Mouse (Mus musculus) heart, embryonic 14.5 days (tissue): ENCODE results near the gene Gcnt3. TPM values are rescaled to one million over a fixed set of nuclear protein-coding genes. Genes with fewer than 3 reads are reported as not detected.

Experiments used
- ATAC-seq: fragments of 200-750 bp; cut with Nextera tagmentation; 2 replicates; pipeline ENCODE4 v1.8.0; 2017; ENCODE audit warnings: low read depth, moderate TSS enrichment; ENCODE audit not compliant: insufficient number of reproducible peaks, insufficient read depth, low FRiP score
- H3K27ac ChIP-seq, 2 experiments: fragments of 200-500 bp in 1 of 2; fragments of 300-500 bp in 1 of 2; sonication (generic) in 1 of 2; replicated peaks in 1 of 2; 2 replicates each; pipeline ENCODE4 v1.5.1; 2012 to 2014; ENCODE audit warnings: low read depth in 2 of 2, low read length in 2 of 2, control low read depth in 1 of 2, mild to moderate bottlenecking in 1 of 2, mixed read lengths in 1 of 2; ENCODE audit not compliant: control insufficient read depth in 1 of 2, insufficient read depth in 1 of 2
- H3K27me3 ChIP-seq: fragments of 300-500 bp; sonication (generic); 2 replicates; pipeline ENCODE4 v1.6.1; 2014; ENCODE audit warnings: mild to moderate bottlenecking, low read length, control low read depth; ENCODE audit not compliant: control insufficient read depth, insufficient read depth
- H3K36me3 ChIP-seq: fragments of 300-500 bp; sonication (generic); 2 replicates; pipeline ENCODE4 v1.6.1; 2014; ENCODE audit warnings: mild to moderate bottlenecking, control low read depth, low read length, mixed read lengths; ENCODE audit not compliant: control insufficient read depth, insufficient read depth
- H3K4me1 ChIP-seq, 2 experiments: fragments of 200-500 bp in 1 of 2; fragments of 300-500 bp in 1 of 2; sonication (generic) in 1 of 2; 2 replicates each; pipeline ENCODE4 v1.6.1; 2012 to 2014; ENCODE audit warnings: low read length in 2 of 2, control low read depth in 1 of 2, mixed read lengths in 1 of 2; ENCODE audit not compliant: control insufficient read depth in 2 of 2, insufficient read depth in 2 of 2
- H3K4me2 ChIP-seq: fragments of 300-500 bp; sonication (generic); 2 replicates; pipeline ENCODE4 v1.6.1; 2014; ENCODE audit warnings: mild to moderate bottlenecking, low read length
- H3K4me3 ChIP-seq, 2 experiments: fragments of 200-500 bp in 1 of 2; fragments of 300-500 bp in 1 of 2; sonication (generic) in 1 of 2; 2 replicates each; pipeline ENCODE4 v1.5.1; 2012 to 2014; ENCODE audit warnings: low read length in 2 of 2, mild to moderate bottlenecking in 2 of 2, control low read depth in 1 of 2, low read depth in 1 of 2, moderate library complexity in 1 of 2; ENCODE audit not compliant: control insufficient read depth in 1 of 2, insufficient read depth in 1 of 2
- H3K9ac ChIP-seq: fragments of 300-500 bp; sonication (generic); 2 replicates; pipeline ENCODE4 v1.6.1; 2014; ENCODE audit warnings: mild to moderate bottlenecking, low read length
- H3K9me3 ChIP-seq: fragments of 300-500 bp; sonication (generic); 2 replicates; pipeline ENCODE4 v1.6.1; 2016; ENCODE audit warnings: low read length, control low read depth; ENCODE audit not compliant: control insufficient read depth
- WGBS: fragments of 180-500 bp; shearing (Covaris S2); extraction: QIAGEN DNeasy Blood & Tissue Kit; methylation state at CpG from one replicate; pipeline ENCODE4 v1.1.7; 2014; 5-methylcytosine and 5-hydroxymethylcytosine counted together
- polyA plus RNA-seq: library from polyadenylated mRNA; unstranded; fragments of >200 nt; fragmentation: Nextera tagmentation; extraction: Ambion mirVana; gene quantifications from 2 replicates; pipeline ENCODE4 v1.2.1, GENCODE M21; 2014

Gene Gcnt3
- polyA plus RNA-seq, 1 experiment from 2014 or later: not detected

DNA sequence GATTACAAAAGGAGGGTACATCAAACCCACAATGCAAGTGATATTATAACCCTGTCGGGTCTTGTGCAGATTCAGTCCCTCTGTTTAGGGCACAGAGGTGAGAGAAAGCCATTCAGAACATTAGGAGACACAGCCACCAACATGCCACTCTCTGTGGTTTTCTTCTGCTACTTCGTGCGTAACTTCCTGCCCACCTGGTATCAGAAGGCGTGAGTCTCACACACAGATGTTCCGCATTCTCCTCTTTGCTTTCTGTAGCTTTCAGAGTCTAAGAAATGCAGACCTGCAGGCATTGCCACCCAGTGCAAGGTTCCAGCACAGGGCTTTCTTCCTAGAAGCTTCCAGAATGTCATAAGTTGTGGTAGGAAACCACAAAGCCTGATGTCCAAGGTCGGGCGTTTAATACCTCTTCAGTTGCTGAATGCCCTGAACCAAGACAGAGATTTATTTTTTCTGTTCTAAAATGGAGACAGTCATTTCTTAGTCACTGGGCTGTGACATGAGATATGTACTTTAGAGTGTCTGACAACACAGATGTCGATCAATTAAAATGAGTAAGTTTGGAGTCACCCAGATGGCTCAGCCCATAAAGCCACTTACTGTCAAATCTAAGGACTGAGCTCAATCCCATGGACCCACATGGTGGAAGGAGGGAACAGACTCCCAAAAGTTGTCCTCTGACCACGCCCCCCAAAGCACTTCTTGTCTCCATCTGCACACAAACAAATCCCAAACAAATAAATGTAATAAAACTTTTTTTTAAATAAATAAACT, 42.3 kb upstream of the Gcnt3 start:
- Histone ChIP-seq H3K27ac (no peak overlapping the region), H3K36me3 (no peaks in the 10 kb centered on the region), H3K9ac (no peak overlapping the region), H3K4me3 (no peak overlapping the region), H3K9me3 (no peaks in the 10 kb centered on the region), H3K4me2 (no peak overlapping the region), H3K27me3 (no peaks in the 10 kb centered on the region), H3K4me1 (no peaks in the 10 kb centered on the region)
- 84% methylated on average over 9 of the region's 9 CpGs for WGBS
- no peak for ATAC-seq

GRCm38 (mm10) chr9:70078034-70078433, 40.1 kb upstream of the Gcnt3 start:
- no peak; the same call in 1 of the 2 replicates for ATAC-seq
- no peak overlapping the region for H3K4me2 ChIP-seq
- no peaks in the 10 kb centered on the region for H3K9me3 ChIP-seq
- WGBS: 83% methylated on average over 3 of the region's 3 CpGs
- no peaks in the 10 kb centered on the region for H3K27me3 ChIP-seq
- H3K36me3 ChIP-seq: no peaks in the 10 kb centered on the region
- no peak overlapping the region for H3K9ac ChIP-seq
- no peaks in the 10 kb centered on the region for H3K4me1 ChIP-seq
- no peak overlapping the region for H3K27ac ChIP-seq
- H3K4me3 ChIP-seq: no peak overlapping the region

- no peak overlapping the region for H3K4me2 ChIP-seq
- no peak overlapping the region for H3K27ac ChIP-seq
- H3K4me1 ChIP-seq: no peaks in the 10 kb centered on the region
- no peaks in the 10 kb centered on the region for H3K36me3 ChIP-seq
- no peak for ATAC-seq
- no peaks in the 10 kb centered on the region for H3K9me3 ChIP-seq
- H3K4me3 ChIP-seq: no peak overlapping the region
- H3K9ac ChIP-seq: no peak overlapping the region
- WGBS: 68% methylated on average over 7 of the region's 7 CpGs
- no peaks in the 10 kb centered on the region for H3K27me3 ChIP-seq
Measured at GRCm38 (mm10) chr9:70077170-70077569, 39.3 kb upstream of the Gcnt3 start.

DNA sequence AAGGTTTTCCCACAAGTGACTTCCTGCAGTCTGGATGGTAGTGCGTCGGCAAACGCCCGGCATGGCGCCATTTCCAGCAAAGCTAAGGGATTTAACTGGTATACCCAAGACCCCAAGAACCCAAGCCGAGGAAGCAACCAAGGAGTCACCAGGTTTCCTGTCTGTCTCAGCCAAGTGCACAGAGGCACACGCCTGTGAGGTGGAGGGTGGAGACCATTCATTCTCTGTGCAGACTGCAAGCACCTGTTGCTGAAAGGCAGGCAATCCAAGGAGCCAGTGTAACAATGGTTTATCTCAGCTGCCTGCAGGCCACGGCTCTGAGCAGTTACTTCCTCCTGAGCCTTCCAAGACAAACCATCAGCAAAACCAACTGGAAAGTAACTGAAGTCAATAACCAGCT, 34.5 kb upstream of the Gcnt3 start:
- H3K9ac ChIP-seq: no peak overlapping the region
- peaks cover 0 to 10% of the 10 kb centered on the region in 2 experiments; a peak in 1 of 4 replicates for H3K4me1 ChIP-seq
- H3K27ac ChIP-seq: no peak overlapping the region
- no peaks in the 10 kb centered on the region for H3K27me3 ChIP-seq
- H3K4me3 ChIP-seq: no peak overlapping the region
- no peaks in the 10 kb centered on the region for H3K36me3 ChIP-seq
- 80% methylated on average over 8 of the region's 8 CpGs for WGBS
- ATAC-seq: no peak
- no peak overlapping the region for H3K4me2 ChIP-seq
- no peaks in the 10 kb centered on the region for H3K9me3 ChIP-seq

DNA sequence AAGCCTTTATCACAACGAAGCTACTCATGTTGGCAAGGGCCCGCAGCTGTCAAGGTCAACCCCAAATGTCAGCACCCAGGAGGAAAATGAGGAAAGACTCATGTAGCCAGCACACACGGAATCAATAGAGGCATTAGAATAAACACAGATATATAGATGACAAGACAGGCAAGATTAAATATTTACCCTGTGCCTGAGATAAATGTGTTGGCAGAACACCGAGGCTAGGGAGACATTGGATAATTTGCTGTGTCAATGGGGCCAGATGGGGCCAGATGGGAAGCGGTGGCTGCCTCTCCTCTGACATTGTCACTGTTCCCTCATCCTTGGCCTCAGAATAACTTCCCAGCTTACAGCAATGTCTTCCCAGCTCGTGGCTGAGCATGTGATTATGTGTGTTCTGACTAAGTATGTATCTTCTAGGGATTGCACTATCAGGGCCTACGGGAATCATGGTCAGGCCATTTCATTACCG, 32.1 kb upstream of the Gcnt3 start:
- WGBS: 48% methylated on average over 8 of the region's 8 CpGs
- no peak overlapping the region for H3K4me3 ChIP-seq

GRCm38 (mm10) chr9:70067497-70067896, 29.6 kb upstream of the Gcnt3 start:
- Histone ChIP-seq H3K4me3 (no peak overlapping the region), H3K4me2 (no peak overlapping the region), H3K27me3 (no peaks in the 10 kb centered on the region), H3K9ac (no peak overlapping the region), H3K27ac (no peak overlapping the region), H3K4me1 (peaks cover 0 to 10% of the 10 kb centered on the region in 2 experiments; a peak in 1 of 4 replicates), H3K36me3 (no peaks in the 10 kb centered on the region), H3K9me3 (no peaks in the 10 kb centered on the region)
- 80% methylated on average over 3 of the region's 3 CpGs for WGBS
- ATAC-seq: no peak

More for the DNA sequence above, 32.1 kb upstream of the Gcnt3 start:
- ATAC-seq: no peak
- Histone ChIP-seq H3K36me3 (no peaks in the 10 kb centered on the region), H3K9ac (no peak overlapping the region), H3K4me1 (peaks cover 0 to 10% of the 10 kb centered on the region in 2 experiments; a peak in 1 of 4 replicates), H3K4me2 (no peak overlapping the region), H3K27me3 (no peaks in the 10 kb centered on the region), H3K9me3 (no peaks in the 10 kb centered on the region), H3K27ac (no peak overlapping the region)

- WGBS: 76% methylated on average over 3 of the region's 3 CpGs
- H3K9ac ChIP-seq: no peak overlapping the region
Measured at GRCm38 (mm10) chr9:70062012-70062411, 24.1 kb upstream of the Gcnt3 start.

More at GRCm38 (mm10) chr9:70062012-70062411, 24.1 kb upstream of the Gcnt3 start:
- H3K27ac ChIP-seq: no peak overlapping the region
- H3K27me3 ChIP-seq: no peaks in the 10 kb centered on the region
- no peaks in the 10 kb centered on the region for H3K9me3 ChIP-seq
- no peak overlapping the region for H3K4me3 ChIP-seq
- no peaks in the 10 kb centered on the region for H3K36me3 ChIP-seq
- no peaks in the 10 kb centered on the region for H3K4me1 ChIP-seq
- H3K4me2 ChIP-seq: no peak overlapping the region
- no peak for ATAC-seq
